Mouse (Mus musculus) central nervous system, embryonic 18 days (tissue): Measurements from ENCODE around the gene Armh3. TPM values are rescaled to one million over a fixed set of nuclear protein-coding genes. Genes with fewer than 3 reads are reported as not detected.

ENCODE experiments used
- polyA plus RNA-seq: library from polyadenylated mRNA; depleted of rRNA; stranded (reverse); fragments of >200 nt; gene quantifications from 2 replicates; pipeline ENCODE4 v1.2.3, GENCODE M21; 2012; rRNA removed

Armh3 gene
- polyA plus RNA-seq = 19.2 and 19.5 TPM in 2 replicates

DNA sequence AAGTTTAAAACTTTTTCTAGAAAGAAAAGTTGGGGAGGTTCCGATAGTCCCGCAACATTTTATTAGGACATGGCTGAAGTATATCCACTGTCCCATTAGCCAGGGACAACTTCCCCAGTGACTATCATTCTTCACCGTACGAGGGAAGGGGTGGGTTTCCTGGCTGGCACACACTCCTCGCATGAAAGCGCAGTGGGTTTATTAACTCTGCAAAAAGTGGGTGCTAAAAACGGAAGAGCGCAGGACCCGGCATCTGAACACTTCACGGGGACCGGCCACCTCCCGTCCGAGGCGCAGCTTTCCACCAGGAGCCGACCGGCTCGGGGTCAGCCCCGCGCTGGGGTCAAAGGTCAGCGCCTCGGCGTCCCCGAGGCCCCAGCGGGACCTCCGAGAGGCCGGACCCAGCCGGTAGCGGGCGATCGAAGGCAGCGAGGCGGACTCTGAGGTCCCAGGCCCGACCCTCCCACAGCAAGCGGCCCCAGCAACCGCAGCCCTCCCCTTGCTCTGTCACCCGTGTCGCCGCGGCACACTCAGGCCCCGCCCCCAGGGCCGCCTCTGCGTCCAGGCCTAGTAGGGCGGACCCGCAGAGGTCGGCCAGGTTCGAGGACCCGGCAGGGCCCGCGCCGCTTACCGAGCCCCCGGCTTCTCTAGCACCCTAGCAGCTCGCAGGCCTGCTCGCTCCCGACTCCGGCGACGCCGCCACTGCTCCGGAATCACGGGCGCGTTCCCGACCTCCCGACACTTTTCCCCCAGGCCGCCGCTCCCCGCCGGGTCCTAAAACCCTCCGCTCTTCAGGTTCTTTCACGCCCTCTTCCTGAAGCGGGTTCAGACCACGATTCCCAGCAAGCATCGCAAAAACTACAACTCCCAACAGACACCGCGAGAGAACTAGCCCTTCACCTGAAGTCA is at the start of gene Armh3:
TSS of gene Armh3 (minus strand) at position 704 of the 909 bp plus-strand sequence.

DNA sequence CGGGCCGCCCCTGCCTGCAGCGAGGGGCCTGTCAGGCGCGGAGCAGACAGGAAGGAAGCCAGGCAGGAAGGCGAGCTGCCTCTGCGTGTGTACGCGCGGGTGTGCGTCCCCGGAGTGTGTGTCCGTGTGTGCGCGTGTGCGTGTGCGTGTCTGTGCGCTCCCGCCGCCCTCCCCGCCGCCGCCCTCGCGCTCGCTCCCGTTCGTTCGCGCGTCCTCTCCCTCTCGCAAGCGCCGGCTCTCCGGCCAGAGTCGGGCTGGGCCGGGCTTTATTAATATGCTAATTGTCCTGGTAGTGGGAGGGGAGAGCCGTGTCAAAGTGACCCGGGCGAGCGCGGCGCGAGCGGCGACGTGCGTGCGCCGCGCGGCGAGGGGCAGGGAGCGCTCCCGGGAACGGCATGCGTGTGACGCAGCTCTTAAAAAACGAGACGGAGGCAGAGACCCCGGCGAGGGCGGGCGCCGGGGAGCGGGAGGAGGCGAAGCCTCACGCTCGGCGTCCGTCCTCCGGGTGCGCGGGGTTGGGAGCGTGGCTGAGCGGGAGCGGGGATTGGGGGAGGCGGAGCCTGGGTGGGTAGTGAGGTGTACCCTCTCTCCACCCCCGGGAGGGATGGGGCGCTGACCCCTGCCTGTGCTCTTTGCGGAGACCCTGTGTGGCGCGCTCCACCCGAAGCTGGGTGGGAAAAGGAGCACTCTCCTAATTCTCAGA is 46.9 kb upstream of the Armh3 start, which contains the start of gene Ldb1:
TSS of gene Ldb1 (minus strand) at position 222 of the 703 bp plus-strand sequence.

GRCm38 (mm10) chr19:46044271-46044992 is 46.1 kb upstream of the Armh3 start, which contains the start of gene Pprc1:
Gene Pprc1 (plus strand): TSS chr19:46044886.

DNA sequence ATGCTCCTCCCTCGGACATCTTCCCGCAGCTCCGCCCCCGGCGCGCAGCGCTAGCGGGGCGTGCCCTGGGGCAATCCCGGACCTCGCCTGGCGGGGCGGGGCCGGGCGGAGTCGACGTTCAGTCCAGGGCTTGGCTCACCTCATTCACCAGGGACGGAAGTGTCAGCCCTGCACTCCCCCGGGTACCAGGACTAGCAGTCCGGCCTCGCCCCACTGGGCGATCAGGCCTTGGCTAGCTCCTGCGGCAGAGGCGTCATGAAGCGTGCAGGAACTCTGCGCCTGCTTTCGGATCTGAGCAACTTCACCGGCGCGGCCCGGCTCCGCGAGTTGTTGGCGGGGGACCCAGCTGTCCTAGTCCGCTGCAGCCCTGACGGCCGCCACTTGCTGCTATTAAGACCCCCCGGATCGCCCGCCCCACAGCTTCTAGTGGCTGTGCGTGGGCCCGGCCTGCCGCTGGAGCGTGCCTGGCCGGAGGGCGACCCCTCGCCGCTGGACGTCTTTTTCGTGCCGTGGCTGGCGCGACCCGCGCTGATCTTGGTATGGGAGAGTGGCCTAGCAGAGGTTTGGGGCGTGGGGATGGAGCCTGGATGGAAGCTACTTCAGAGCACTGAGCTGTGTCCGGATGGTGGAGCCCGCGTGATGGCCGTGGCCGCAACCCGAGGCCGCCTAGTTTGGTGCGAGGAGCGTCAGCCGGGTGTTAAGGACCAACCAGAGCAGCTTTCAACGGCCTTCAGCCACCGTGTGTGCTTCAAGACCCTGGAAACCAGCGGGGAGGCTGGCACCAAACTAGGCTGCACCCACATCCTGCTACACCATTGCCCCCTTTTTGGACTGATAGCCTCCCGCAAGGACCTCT is 5.3 kb upstream of the Armh3 start, which contains the start of gene Hps6:
TSS of gene Hps6 (plus strand) at position 138 of the 856 bp plus-strand sequence.

GRCm38 (mm10) chr19:45815831-45816405 is 182.4 kb downstream of the Armh3 start, which contains the start of gene Kcnip2:
Gene Kcnip2 (minus strand): TSS chr19:45816061.

DNA sequence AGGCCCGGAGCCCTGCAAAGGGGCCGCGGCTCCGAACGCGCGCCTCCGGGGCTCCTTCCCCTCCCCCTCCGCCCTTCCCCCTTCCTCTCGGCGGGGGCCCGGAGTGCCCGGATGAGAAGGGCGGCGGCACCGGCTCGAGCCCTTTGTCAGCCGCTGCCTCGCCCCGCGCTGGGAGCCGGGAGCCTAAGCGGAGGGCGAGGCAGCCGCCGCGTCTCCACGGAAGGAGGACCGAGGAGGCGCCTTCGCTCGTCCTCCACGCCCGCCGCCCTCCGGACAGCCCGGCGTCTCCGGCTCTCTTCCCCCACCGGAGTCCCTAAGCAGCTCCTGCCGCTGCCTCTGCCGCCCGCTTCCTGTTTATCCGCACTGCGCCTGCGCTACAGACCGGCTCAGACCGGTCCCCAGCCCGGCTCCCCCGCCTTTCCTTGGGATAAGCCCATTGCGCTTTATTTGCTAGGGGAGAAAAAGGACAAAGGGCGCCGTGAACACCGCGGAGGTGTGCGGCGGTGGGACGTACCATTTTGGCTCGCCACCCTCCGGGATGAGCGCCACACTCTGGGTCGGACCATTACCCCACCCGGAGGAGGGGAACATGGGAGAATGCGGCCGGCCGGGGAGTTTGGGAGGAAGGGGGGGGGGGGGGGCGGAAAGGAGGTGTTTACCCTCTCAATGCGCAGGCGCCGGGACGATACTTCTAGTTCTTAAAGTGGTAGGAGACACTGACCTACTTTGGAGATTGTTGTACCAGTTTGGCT is 214.9 kb downstream of the Armh3 start, which contains the start of gene Mgea5:
TSS of gene Mgea5 (minus strand) at position 657 of the 752 bp plus-strand sequence.

Other genes with a start within 250 kb of the Armh3 start
- gene Npm3, start 248.9 kb downstream of the Armh3 start, polyA plus RNA-seq = 74.6 and 94.7 TPM in 2 replicates
- gene Mgea5, start 214.7 kb downstream of the Armh3 start, polyA plus RNA-seq = 146 and 153 TPM in 2 replicates
- 31.4 and 35.2 TPM in 2 replicates for gene Kcnip2, start 182.4 kb downstream of the Armh3 start, polyA plus RNA-seq
- 2.8 and 2.9 TPM in 2 replicates for gene Hps6, start 5.0 kb upstream of the Armh3 start, polyA plus RNA-seq
- 21.0 and 25.9 TPM in 2 replicates for gene Pprc1, start 46.4 kb upstream of the Armh3 start, polyA plus RNA-seq
- gene Ldb1, start 46.7 kb upstream of the Armh3 start, polyA plus RNA-seq = 250 and 287 TPM in 2 replicates
- gene Nolc1, start 77.4 kb upstream of the Armh3 start, polyA plus RNA-seq = 47.8 and 49.0 TPM in 2 replicates
- not detected in 2 replicates for gene Elovl3, start 133.4 kb upstream of the Armh3 start, polyA plus RNA-seq
- gene Pitx3, start 149.8 kb upstream of the Armh3 start, polyA plus RNA-seq = 0.48 and 0.63 TPM in 2 replicates
- 65.4 and 67.3 TPM in 2 replicates for gene Gbf1, start 154.0 kb upstream of the Armh3 start, polyA plus RNA-seq